26 mouse cellular contexts compared by ENCODE assay signal in the genomic region with DNA sequence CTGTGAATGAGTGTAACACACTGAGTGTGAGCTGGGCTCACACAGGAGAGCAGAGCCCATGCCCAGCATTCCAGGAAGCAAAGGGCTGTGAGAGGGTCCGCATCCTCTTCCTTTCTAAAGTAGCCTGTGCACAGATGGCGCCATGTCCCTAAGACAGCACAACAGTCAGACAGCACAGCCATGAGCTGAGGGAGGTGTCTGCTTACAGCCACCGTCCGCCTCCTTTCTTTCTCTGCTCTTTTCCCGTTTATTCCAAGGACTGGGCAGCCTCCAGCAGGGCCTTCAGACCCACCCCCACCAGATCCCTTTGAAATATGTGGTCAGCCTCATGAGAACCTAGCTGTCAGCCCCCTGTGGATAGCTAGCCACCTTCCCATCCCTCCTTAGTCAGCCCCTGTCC. TPM values are rescaled to one million over a fixed set of nuclear protein-coding genes. Genes with fewer than 3 reads are reported as not detected.
"Had no signal": no experiment of that assay in that cellular context is flagged by ENCODE, and none has a peak within 500 bp of the region (broad histone marks: within the 10 kb centered on the region; RNA-seq: fewer than 3 reads in every experiment).

No protein-coding gene starts in this region.

- H3K27ac ChIP-seq: gastrocnemius, adult 2 months; heart, embryonic 10.5 days; hindbrain, embryonic 15.5 days; intestine, embryonic 15.5 days; layer of hippocampus, adult 2 months; left cerebral cortex, adult 2 months; limb, embryonic 10.5 days; limb, embryonic 12.5 days; liver, embryonic 13.5 days; liver, embryonic 15.5 days had no signal

- H3K9ac ChIP-seq: heart, embryonic 12.5 days; hindbrain, embryonic 15.5 days; intestine, embryonic 15.5 days; limb, embryonic 12.5 days; liver, embryonic 13.5 days; liver, embryonic 15.5 days; liver, postnatal 0 days had no signal

- H3K4me3 ChIP-seq: gastrocnemius, adult 2 months; heart, embryonic 10.5 days; heart, embryonic 12.5 days; hindbrain, embryonic 15.5 days; intestine, embryonic 15.5 days; layer of hippocampus, adult 2 months; left cerebral cortex, adult 2 months; limb, embryonic 10.5 days; limb, embryonic 12.5 days; liver, embryonic 13.5 days; liver, embryonic 15.5 days had no signal

- H3K4me1 ChIP-seq: hindbrain, embryonic 15.5 days; limb, embryonic 12.5 days had no signal

- ATAC-seq: inflammation-experienced regulatory T-cells, adult 6 months; intestine, embryonic 15.5 days; intestine, postnatal 0 days; liver, postnatal 0 days had no signal

- DNase-seq: gastrocnemius, adult 2 months; gastrocnemius, postnatal 10 days; gastrocnemius, postnatal 25 days; heart, adult 18-20 months; heart, postnatal 10 days; heart, postnatal 4 days; kidney, adult 18-20 months; kidney, adult 8-10 months; kidney, postnatal 10 days; kidney, postnatal 25 days; kidney, postnatal 4 days; liver; liver, embryonic 13.5 days; liver, postnatal 0 days had no signal

- H3K4me2 ChIP-seq: heart, embryonic 12.5 days; hindbrain, embryonic 15.5 days; intestine, embryonic 15.5 days; limb, embryonic 12.5 days; liver, embryonic 11.5 days; liver, embryonic 13.5 days; liver, embryonic 15.5 days had no signal

- H3K9me3 ChIP-seq: heart, embryonic 10.5 days; heart, embryonic 12.5 days; hindbrain, embryonic 15.5 days; intestine, embryonic 15.5 days; limb, embryonic 10.5 days; limb, embryonic 12.5 days; liver, embryonic 13.5 days; liver, embryonic 15.5 days had no signal

RNA-seq across cellular contexts. Expression of a gene that starts 5.7 kb away (rescaled TPM):
- polyA plus RNA-seq: inflammation-experienced regulatory T-cells, adult 6 months had no signal
